Comparison of ENCODE assay signal across 8 mouse cellular contexts in genomic region chr5:124598224-124599174, GRCm38 (mm10). TPM values are rescaled to one million over a fixed set of nuclear protein-coding genes. Genes with fewer than 3 reads are reported as not detected.
DNase-seq lines count a peak whose midpoint lies in the region; ATAC-seq lines count a peak whose summit lies in the region.

No protein-coding gene starts in this region.

- intact Hi-C loops in left cerebral cortex, postnatal 10 days (cut with DNase I) = no loop called here

- peak overlapping the region; percentile 93 for H3K4me2 ChIP-seq in embryonic facial prominence, embryonic 12.5 days (replicated peaks)
- peak overlapping the region; percentile 87 for H3K4me2 ChIP-seq in intestine, embryonic 15.5 days (replicated peaks)

- H3K36me3 ChIP-seq in embryonic facial prominence, embryonic 12.5 days = peaks cover 36% of the 10 kb centered on the region
- peaks cover 20% of the 10 kb centered on the region; the same call in 1 of the 2 replicates for H3K36me3 ChIP-seq in intestine, embryonic 15.5 days

- peaks cover 9% of the 10 kb centered on the region for H3K4me1 ChIP-seq in embryonic facial prominence, embryonic 12.5 days
- H3K4me1 ChIP-seq in intestine, embryonic 15.5 days (replicated peaks) = peaks cover 5% of the 10 kb centered on the region

- peak overlapping the region; percentile 92 for H3K4me3 ChIP-seq in embryonic facial prominence, embryonic 12.5 days
- H3K4me3 ChIP-seq in intestine, embryonic 15.5 days (replicated peaks) = peak overlapping the region; percentile 86

- H3K27me3 ChIP-seq in embryonic facial prominence, embryonic 12.5 days = no peaks in the 10 kb centered on the region
- no peaks in the 10 kb centered on the region for H3K27me3 ChIP-seq in intestine, embryonic 15.5 days (replicated peaks)

- peak overlapping the region; percentile 85 for H3K9ac ChIP-seq in embryonic facial prominence, embryonic 12.5 days
- H3K9ac ChIP-seq in intestine, embryonic 15.5 days = peak overlapping the region; percentile 72

- H3K9me3 ChIP-seq in embryonic facial prominence, embryonic 12.5 days = no peaks in the 10 kb centered on the region
- H3K9me3 ChIP-seq in intestine, embryonic 15.5 days = no peaks in the 10 kb centered on the region

- ATAC-seq in embryonic facial prominence, embryonic 12.5 days (ENCODE audit: insufficient number of reproducible peaks, insufficient read depth, low FRiP score, low TSS enrichment) = peak; percentile 97
- peak; percentile 100 for ATAC-seq in intestine, embryonic 15.5 days
- ATAC-seq in megakaryocyte progenitor cell, adult 5-6 weeks (replicated peaks; ENCODE audit: poor library complexity) = peak; percentile 99

- 6% methylated on average over 30 of the region's 30 CpGs for WGBS in embryonic facial prominence, embryonic 12.5 days
- WGBS in intestine, embryonic 15.5 days = 6% methylated on average over 30 of the region's 30 CpGs

- peak; percentile 91 for DNase-seq in adrenal gland, postnatal 25 days
- DNase-seq in gonadal fat pad, adult 2 months (ENCODE audit: low read depth) = peak; percentile 65
- peak; percentile 95 to 97 for DNase-seq in left cerebral cortex, postnatal 10 days (ENCODE audit: extremely low spot score in 1 of 2, low spot score in 2 of 2)
- DNase-seq in right cerebral cortex, postnatal 10 days (ENCODE audit: low spot score in 2 of 2) = peak; percentile 97 to 99
- DNase-seq in urinary bladder, postnatal 10 days (ENCODE audit: low spot score) = peak; percentile 74

- 0 out of 2 replicates have a peak overlapping the region, but pooled peaks have one; percentile 5 for H3K27ac ChIP-seq in embryonic facial prominence, embryonic 12.5 days
- H3K27ac ChIP-seq in intestine, embryonic 15.5 days = no peak overlapping the region

RNA-seq across cellular contexts. Expression of gene Gtf2h3, which starts 19.6 kb away (rescaled TPM):
- total RNA-seq in adrenal gland, postnatal 25 days (2021) = 34.5 and 46.1 TPM in 2 replicates
- polyA plus RNA-seq in embryonic facial prominence, embryonic 12.5 days (2016; fragmentation: Nextera tagmentation; extraction: Ambion mirVana) = 75.8 and 76.3 TPM in 2 replicates
- 43.2 and 47.4 TPM in 2 replicates for polyA plus RNA-seq in gonadal fat pad, adult 2 months (2012; rRNA removed)
- 50.6 and 57.6 TPM in 2 replicates for polyA plus RNA-seq in intestine, embryonic 15.5 days (2015; fragmentation: Nextera tagmentation; extraction: Ambion mirVana)
- 10 to 100 TPM; 28.1 to 28.7 TPM for total RNA-seq in left cerebral cortex, postnatal 10 days (2021)
- 13.8 and 16.2 TPM in 2 replicates for total RNA-seq in megakaryocyte progenitor cell, adult 5-6 weeks (2015)
- 29.7 and 37.5 TPM in 2 replicates for total RNA-seq in megakaryocyte progenitor cell, adult 5-6 weeks (2017)

RNA-seq across cellular contexts. Expression of gene Eif2b1, which starts 19.6 kb away (rescaled TPM):
- 42.1 and 48.3 TPM in 2 replicates for total RNA-seq in adrenal gland, postnatal 25 days (2021)
- polyA plus RNA-seq in embryonic facial prominence, embryonic 12.5 days (2016; fragmentation: Nextera tagmentation; extraction: Ambion mirVana) = 71.6 and 72.6 TPM in 2 replicates
- 23.7 and 29.9 TPM in 2 replicates for polyA plus RNA-seq in gonadal fat pad, adult 2 months (2012; rRNA removed)
- polyA plus RNA-seq in intestine, embryonic 15.5 days (2015; fragmentation: Nextera tagmentation; extraction: Ambion mirVana) = 85.0 and 88.3 TPM in 2 replicates
- 10 to 100 TPM; 44.3 to 52.2 TPM for total RNA-seq in left cerebral cortex, postnatal 10 days (2021)
- 45.9 and 53.7 TPM in 2 replicates for total RNA-seq in megakaryocyte progenitor cell, adult 5-6 weeks (2015)
- total RNA-seq in megakaryocyte progenitor cell, adult 5-6 weeks (2017) = 26.1 and 40.1 TPM in 2 replicates

RNA-seq across cellular contexts. Expression of gene Atp6v0a2, which starts 29.9 kb away (rescaled TPM):
- total RNA-seq in adrenal gland, postnatal 25 days (2021) = 54.0 and 83.7 TPM in 2 replicates
- 49.3 and 53.0 TPM in 2 replicates for polyA plus RNA-seq in embryonic facial prominence, embryonic 12.5 days (2016; fragmentation: Nextera tagmentation; extraction: Ambion mirVana)
- 32.4 and 37.6 TPM in 2 replicates for polyA plus RNA-seq in gonadal fat pad, adult 2 months (2012; rRNA removed)
- polyA plus RNA-seq in intestine, embryonic 15.5 days (2015; fragmentation: Nextera tagmentation; extraction: Ambion mirVana) = 57.8 and 59.3 TPM in 2 replicates
- total RNA-seq in left cerebral cortex, postnatal 10 days (2021) = 10 to 100 TPM; 44.5 to 45.2 TPM
- 13.8 and 14.0 TPM in 2 replicates for total RNA-seq in megakaryocyte progenitor cell, adult 5-6 weeks (2015)
- 13.5 and 15.4 TPM in 2 replicates for total RNA-seq in megakaryocyte progenitor cell, adult 5-6 weeks (2017)

RNA-seq across cellular contexts. Expression of gene Ddx55, which starts 45.8 kb away (rescaled TPM):
- total RNA-seq in adrenal gland, postnatal 25 days (2021) = 14.8 and 15.5 TPM in 2 replicates
- 17.4 and 18.3 TPM in 2 replicates for polyA plus RNA-seq in embryonic facial prominence, embryonic 12.5 days (2016; fragmentation: Nextera tagmentation; extraction: Ambion mirVana)
- polyA plus RNA-seq in gonadal fat pad, adult 2 months (2012; rRNA removed) = 10.5 and 10.8 TPM in 2 replicates
- polyA plus RNA-seq in intestine, embryonic 15.5 days (2015; fragmentation: Nextera tagmentation; extraction: Ambion mirVana) = 13.9 and 15.9 TPM in 2 replicates
- 10 to 100 TPM; 24.0 to 25.2 TPM for total RNA-seq in left cerebral cortex, postnatal 10 days (2021)
- total RNA-seq in megakaryocyte progenitor cell, adult 5-6 weeks (2015) = 13.7 and 15.3 TPM in 2 replicates
- 15.2 and 15.7 TPM in 2 replicates for total RNA-seq in megakaryocyte progenitor cell, adult 5-6 weeks (2017)

RNA-seq across cellular contexts. Expression of gene Tmed2, which starts 58.0 kb away (rescaled TPM):
- total RNA-seq in adrenal gland, postnatal 25 days (2021) = 186 and 197 TPM in 2 replicates
- polyA plus RNA-seq in embryonic facial prominence, embryonic 12.5 days (2016; fragmentation: Nextera tagmentation; extraction: Ambion mirVana) = 453 and 479 TPM in 2 replicates
- 159 and 206 TPM in 2 replicates for polyA plus RNA-seq in gonadal fat pad, adult 2 months (2012; rRNA removed)
- 642 and 660 TPM in 2 replicates for polyA plus RNA-seq in intestine, embryonic 15.5 days (2015; fragmentation: Nextera tagmentation; extraction: Ambion mirVana)
- 100 to 1,000 TPM; 102 to 110 TPM for total RNA-seq in left cerebral cortex, postnatal 10 days (2021)
- 851 and 960 TPM in 2 replicates for total RNA-seq in megakaryocyte progenitor cell, adult 5-6 weeks (2015)
- total RNA-seq in megakaryocyte progenitor cell, adult 5-6 weeks (2017) = 795 and 1,001 TPM in 2 replicates
